15 mouse cellular contexts compared by ENCODE assay signal in genomic region chr11:53546271-53546670, GRCm38 (mm10). TPM values are rescaled to one million over a fixed set of nuclear protein-coding genes. Genes with fewer than 3 reads are reported as not detected.
DNase-seq lines count a peak whose midpoint lies in the region; TF ChIP-seq lines count a peak whose summit lies in the region.
"Had no signal": no experiment of that assay in that cellular context is flagged by ENCODE, and none has a peak within 500 bp of the region (broad histone marks: within the 10 kb centered on the region; RNA-seq: fewer than 3 reads in every experiment).

No protein-coding gene starts in this region.

- H3K4me3 ChIP-seq in layer of hippocampus, adult 2 months = no peak overlapping the region
- H3K4me3 ChIP-seq in embryonic facial prominence, embryonic 10.5 days = no peak overlapping the region
- H3K4me3 ChIP-seq in left cerebral cortex, adult 2 months = no peak overlapping the region
- H3K4me3 ChIP-seq: erythroblast, embryonic 14.5 days; limb, embryonic 12.5 days; neural tube, embryonic 15.5 days had no signal

- TF ChIP-seq CTCF in layer of hippocampus, adult 2 months (conservative IDR thresholded peaks at IDR 0.05) = no peak
- no peak for TF ChIP-seq CTCF in brain, embryonic 14.5 days (IDR thresholded peaks at IDR 0.05; ENCODE audit: borderline replicate concordance, extremely low read depth, insufficient read depth, insufficient read length)
- no peak for TF ChIP-seq CTCF in left cerebral cortex, adult 2 months (IDR thresholded peaks at IDR 0.05)

- 73% methylated on average over 6 of the region's 6 CpGs for WGBS in embryonic facial prominence, embryonic 10.5 days

- peak overlapping the region; percentile 23; the same call in 1 of the 2 replicates for H3K27ac ChIP-seq in layer of hippocampus, adult 2 months
- peak overlapping the region; percentile 35; the same call in 1 of the 2 replicates for H3K27ac ChIP-seq in embryonic facial prominence, embryonic 10.5 days (replicated peaks)
- no peak overlapping the region for H3K27ac ChIP-seq in left cerebral cortex, adult 2 months
- H3K27ac ChIP-seq: limb, embryonic 12.5 days; neural tube, embryonic 15.5 days had no signal

- H3K27me3 ChIP-seq in embryonic facial prominence, embryonic 10.5 days (replicated peaks; ENCODE audit: low read depth, poor library complexity, severe bottlenecking) = no peaks in the 10 kb centered on the region
- H3K27me3 ChIP-seq: limb, embryonic 12.5 days; neural tube, embryonic 15.5 days had no signal

- 0 out of 2 replicates have a peak, but pooled peaks cover 2% of the 10 kb centered on the region for H3K9me3 ChIP-seq in embryonic facial prominence, embryonic 10.5 days
- H3K9me3 ChIP-seq: G1E; limb, embryonic 12.5 days; neural tube, embryonic 15.5 days had no signal

- intact Hi-C loops in left cerebral cortex, adult 2 months (cut with DNase I) = no loop called here

- TF ChIP-seq POLR2A in brain, embryonic 14.5 days (IDR thresholded peaks at IDR 0.05; ENCODE audit: borderline replicate concordance, extremely low read depth, insufficient read depth, insufficient read length, poor library complexity, severe bottlenecking) = no peak

- peaks cover 23% of the 10 kb centered on the region for H3K4me1 ChIP-seq in embryonic facial prominence, embryonic 10.5 days
- H3K4me1 ChIP-seq: neural tube, embryonic 15.5 days had no signal

- DNase-seq in cerebellum, adult 11 months = peak; percentile 41
- DNase-seq in cerebellum, adult 9-10 months = no peak
- no peak for DNase-seq in layer of hippocampus, adult 2 months (ENCODE audit: low spot score in 2 of 2)
- DNase-seq in layer of hippocampus, postnatal 36 days = no peak
- DNase-seq in brain, embryonic 14.5 days (ENCODE audit: low read depth) = peak; percentile 57
- no peak for DNase-seq in embryonic facial prominence, embryonic 10.5 days (ENCODE audit: low spot score)
- DNase-seq in thymus, postnatal 14 days = no peak
- DNase-seq in left cerebral cortex, adult 2 months (ENCODE audit: extremely low spot score in 1 of 2, low spot score in 2 of 2) = no peak
- DNase-seq: B cell, adult 2 months; lung, postnatal 36 days; thymus, postnatal 36 days had no signal

- H3K36me3 ChIP-seq in embryonic facial prominence, embryonic 10.5 days (replicated peaks) = peaks cover 2% of the 10 kb centered on the region

RNA-seq across cellular contexts. Expression of gene Kif3a, which starts 20.9 kb away (rescaled TPM):
- 100 to 1,000 TPM; 130 to 133 TPM for total RNA-seq in layer of hippocampus, adult 2 months (2021)
- total RNA-seq in layer of hippocampus, postnatal 36 days (2021) = 100 to 1,000 TPM; 131 to 139 TPM
- polyA plus RNA-seq in brain, embryonic 14.5 days (2012; rRNA removed) = 79.4 and 100 TPM in 2 replicates
- 68.0 and 77.6 TPM in 2 replicates for polyA plus RNA-seq in embryonic facial prominence, embryonic 10.5 days (2016; fragmentation: Nextera tagmentation; extraction: Ambion mirVana)
- 100 to 1,000 TPM; 127 to 131 TPM for total RNA-seq in left cerebral cortex, adult 2 months (2021)

RNA-seq across cellular contexts. Expression of gene Sept8, which starts 27.2 kb away (rescaled TPM):
- total RNA-seq in layer of hippocampus, adult 2 months (2021) = 100 to 1,000 TPM; 240 to 254 TPM
- 100 to 1,000 TPM; 256 to 257 TPM for total RNA-seq in layer of hippocampus, postnatal 36 days (2021)
- polyA plus RNA-seq in brain, embryonic 14.5 days (2012; rRNA removed) = 36.5 and 38.4 TPM in 2 replicates
- 17.7 and 19.0 TPM in 2 replicates for polyA plus RNA-seq in embryonic facial prominence, embryonic 10.5 days (2016; fragmentation: Nextera tagmentation; extraction: Ambion mirVana)
- 100 to 1,000 TPM; 304 to 314 TPM for total RNA-seq in left cerebral cortex, adult 2 months (2021)

Comparison
In these comparisons a context has a peak if more than half of its experiments do, and no peak if none do; other contexts are left out.
1. DNase-seq: peak in cerebellum, adult 11 months (single experiment) and brain, embryonic 14.5 days (single experiment); none in cerebellum, adult 9-10 months (single experiment), layer of hippocampus, adult 2 months (0 of 2), layer of hippocampus, postnatal 36 days (0 of 2), embryonic facial prominence, embryonic 10.5 days (single experiment), thymus, postnatal 14 days (single experiment) and left cerebral cortex, adult 2 months (0 of 2).